Mouse (Mus musculus): ENCODE results near the gene Pttg1ip.

DNA sequence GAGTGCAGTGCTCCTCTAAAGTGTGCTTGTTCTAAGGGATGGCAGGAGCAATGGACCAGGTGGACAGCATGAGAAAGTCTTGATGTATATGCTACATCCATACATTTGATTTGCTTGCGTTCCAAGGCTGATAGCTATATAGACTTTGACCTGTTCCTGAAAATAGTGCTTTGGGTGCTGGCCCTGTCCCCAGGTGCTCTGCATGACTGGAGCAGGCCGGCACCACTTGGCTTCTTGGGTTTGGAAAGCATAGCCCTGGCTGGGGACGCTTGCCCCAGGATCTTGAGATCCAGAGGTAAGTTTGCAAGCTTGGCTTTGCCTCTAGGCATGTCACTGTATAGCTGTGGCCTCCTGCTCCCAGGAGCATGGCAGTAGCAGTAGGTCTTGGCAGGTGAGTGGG lies 5.1 kb downstream of the Pttg1ip start:
- TF ChIP-seq POLR2A (IDR thresholded peaks at IDR 0.05; ENCODE audit: borderline replicate concordance, extremely low read depth, insufficient read depth, insufficient read length, poor library complexity, severe bottlenecking) (no peak), CTCF (IDR thresholded peaks at IDR 0.05; ENCODE audit: borderline replicate concordance, extremely low read depth, insufficient read depth, insufficient read length) (no peak)
